Mouse (Mus musculus) Patski (cell line): ENCODE measurements at regions not wholly inside any gene's neighbourhood (a gene's known extent, or its start where the extent isn't known, plus 50 kb on each side); places are given as distances from the start of the nearest gene placed in this dataset.
A peak's percentile ranks its signal among the peaks of the same experiment; 100 is the strongest.

Source experiments
- ATAC-seq: fragments of 100-300 bp; one replicate; pipeline ENCODE4 v1.8.0; 2021
- CTCF ChIA-PET: fragments of 350-600 bp; sonication (Branson Sonifier 250); formaldehyde crosslinking; loops from one replicate; lab custom pipeline; 2022; ENCODE audit warnings: inconsistent platforms; lab: Charles Lee
- POLR2A ChIA-PET: fragments of 350-600 bp; sonication (Branson Sonifier 250); formaldehyde crosslinking; loops from one replicate; lab custom pipeline; 2022; ENCODE audit warnings: antibody characterized with exemption, inconsistent platforms; lab: Charles Lee
- DNase-seq: peaks from one replicate; pipeline ENCODE4 v3.0.0-alpha.2; 2011; ENCODE audit warnings: low read depth, low spot score
- H3K27me3 ChIP-seq: fragments of 371-371 bp; one replicate; pipeline ENCODE4 v1.5.1; 2021
- CTCF ChIP-seq: fragments of 100-300 bp; IDR thresholded peaks from one replicate; pipeline ENCODE4 v1.5.1; 2021
- in situ Hi-C: fragments of 300-500 bp; cut with MboI; formaldehyde crosslinking; loops from 3 replicates; pipeline ENCODE4 v1.11.1; 2018; ENCODE audit warnings: low pct_unique_long_range_greater_than_20kb, mixed read lengths

- ATAC-seq = no peak
- DNase-seq = no peak
- in situ Hi-C loops = loop anchor here (10.0 kb wide), 1 partner anchor 342 kb away; no protein-coding TSS in a partner anchor
- H3K27me3 ChIP-seq = peaks cover 29% of the 10 kb centered on the region
- TF ChIP-seq CTCF = no peak
- ChIA-PET CTCF (no interaction called here), POLR2A (no interaction called here)
Measured at GRCm38 (mm10) chr9:43486704-43487103, 176.1 kb downstream of the Trim29 start.

- CTCF ChIA-PET = no interaction called here
- in situ Hi-C loops = loop anchor here (10.0 kb wide), 1 partner anchor 344 kb away; no protein-coding TSS in a partner anchor
- no peak for TF ChIP-seq CTCF
- POLR2A ChIA-PET = no interaction called here
- ATAC-seq = no peak
- H3K27me3 ChIP-seq = peaks cover 35% of the 10 kb centered on the region
- DNase-seq = no peak
Measured at GRCm38 (mm10) chr9:43489205-43489604, 178.6 kb downstream of the Trim29 start.

GRCm38 (mm10) chr9:43491024-43491751 is 180.5 kb downstream of the Trim29 start:
- CTCF ChIA-PET = no interaction called here
- in situ Hi-C loops = no loop called here
- DNase-seq = peak; percentile 4
- TF ChIP-seq CTCF = peak; percentile 64
- POLR2A ChIA-PET = no interaction called here
- H3K27me3 ChIP-seq = peaks cover 41% of the 10 kb centered on the region
- ATAC-seq = no peak

GRCm38 (mm10) chr9:43492236-43493000 is 181.8 kb downstream of the Trim29 start:
- ATAC-seq (no peak), DNase-seq (no peak)
- POLR2A ChIA-PET = no interaction called here
- CTCF ChIA-PET = no interaction called here
- H3K27me3 ChIP-seq = peaks cover 38% of the 10 kb centered on the region
- in situ Hi-C loops = no loop called here
- TF ChIP-seq CTCF = no peak

GRCm38 (mm10) chr9:43498596-43498995 is 187.9 kb downstream of the Trim29 start:
- ATAC-seq = no peak
- no peak for DNase-seq
- in situ Hi-C loops = loop anchor here (5.0 kb wide), 1 partner anchor 156 kb away; no protein-coding TSS in a partner anchor
- no peak for TF ChIP-seq CTCF
- peaks cover 30% of the 10 kb centered on the region for H3K27me3 ChIP-seq
- POLR2A ChIA-PET = no interaction called here
- CTCF ChIA-PET = no interaction called here

- in situ Hi-C loops = no loop called here
- POLR2A ChIA-PET = no interaction called here
- DNase-seq (no peak), ATAC-seq (no peak)
- H3K27me3 ChIP-seq = peaks cover 14% of the 10 kb centered on the region
- CTCF ChIA-PET = no interaction called here
- TF ChIP-seq CTCF = no peak
Measured at GRCm38 (mm10) chr9:43504270-43504932, 193.8 kb downstream of the Trim29 start.

- ChIA-PET CTCF (no interaction called here), POLR2A (no interaction called here)
- ATAC-seq (no peak), DNase-seq (no peak)
- no peak for TF ChIP-seq CTCF
- in situ Hi-C loops = no loop called here
- H3K27me3 ChIP-seq = peaks cover 14% of the 10 kb centered on the region
Measured at GRCm38 (mm10) chr9:43505856-43506255, 195.2 kb downstream of the Trim29 start.

GRCm38 (mm10) chr9:43506276-43506675 is 195.6 kb downstream of the Trim29 start:
- TF ChIP-seq CTCF = no peak
- H3K27me3 ChIP-seq = peaks cover 14% of the 10 kb centered on the region
- POLR2A ChIA-PET = no interaction called here
- ATAC-seq (no peak), DNase-seq (no peak)
- in situ Hi-C loops = no loop called here
- CTCF ChIA-PET = no interaction called here

GRCm38 (mm10) chr9:43512806-43513205 is 202.2 kb downstream of the Trim29 start:
- CTCF ChIA-PET = no interaction called here
- DNase-seq (no peak), ATAC-seq (no peak)
- H3K27me3 ChIP-seq = peaks cover 34% of the 10 kb centered on the region
- POLR2A ChIA-PET = no interaction called here
- TF ChIP-seq CTCF = no peak
- in situ Hi-C loops = no loop called here

GRCm38 (mm10) chr9:43514731-43515458 is 204.2 kb downstream of the Trim29 start:
- no peak for DNase-seq
- POLR2A ChIA-PET = no interaction called here

More at GRCm38 (mm10) chr9:43514731-43515458, 204.2 kb downstream of the Trim29 start:
- in situ Hi-C loops = no loop called here
- peaks cover 28% of the 10 kb centered on the region for H3K27me3 ChIP-seq
- no peak for TF ChIP-seq CTCF
- no peak for ATAC-seq
- CTCF ChIA-PET = no interaction called here
